Mouse (Mus musculus): ENCODE measurements around the gene Sycp2l. TPM values are rescaled to one million over a fixed set of nuclear protein-coding genes. Genes with fewer than 3 reads are reported as not detected.
"Not testable (repeated sequence)": the region's sequence is repeated elsewhere in the genome, so short reads cannot be mapped to it uniquely, and the experiment has no call there.

The Sycp2l gene
- polyA plus RNA-seq, 1 experiment: not detected

GRCm38 (mm10) chr13:41153146-41153545 is 39.0 kb downstream of the Sycp2l start:
- no peaks in the 10 kb centered on the region for H3K27me3 ChIP-seq (ENCODE audit: control insufficient read depth, insufficient read depth, low read length)
- no peaks in the 10 kb centered on the region for H3K4me1 ChIP-seq (ENCODE audit: control insufficient read depth, insufficient read depth, insufficient read length, low read length)
- no peak for TF ChIP-seq CTCF (IDR thresholded peaks at IDR 0.05; ENCODE audit: extremely low read depth, insufficient read length, insufficient replicate concordance, low read depth, low read length)
- TF ChIP-seq POLR2A (IDR thresholded peaks at IDR 0.05; ENCODE audit: low read depth, low read length): no peak
- no peak overlapping the region for H3K4me3 ChIP-seq (ENCODE audit: low read depth, low read length)
- no peak overlapping the region for H3K27ac ChIP-seq (ENCODE audit: insufficient read depth, low read depth, low read length)
- 68% methylated on average over 11 of the region's 11 CpGs for WGBS
- H3K36me3 ChIP-seq (ENCODE audit: control insufficient read depth, insufficient read depth, low read length): no peaks in the 10 kb centered on the region

DNA sequence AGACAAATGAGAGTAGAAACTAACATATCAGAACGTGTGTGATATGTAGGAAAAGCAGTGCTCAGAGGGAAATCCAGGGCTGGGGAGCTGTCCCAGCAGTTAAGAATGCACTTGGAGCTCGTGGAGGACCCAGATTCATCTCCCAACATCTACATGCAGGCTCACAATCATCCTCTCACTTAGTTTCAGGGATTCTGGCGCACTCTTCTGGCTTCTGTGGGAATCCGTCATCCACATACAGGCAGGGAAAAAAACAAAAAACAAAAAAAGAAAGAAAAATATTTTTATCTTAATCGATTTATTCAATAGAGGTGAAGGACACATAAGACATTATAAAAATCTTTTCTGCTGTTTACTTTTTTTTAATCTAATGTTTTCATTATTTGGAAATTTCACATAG is 44.3 kb downstream of the Sycp2l start:
- Histone ChIP-seq H3K27me3 (ENCODE audit: control insufficient read depth, insufficient read depth, low read length) (no peaks in the 10 kb centered on the region), H3K4me1 (ENCODE audit: control insufficient read depth, insufficient read depth, insufficient read length, low read length) (no peaks in the 10 kb centered on the region), H3K36me3 (ENCODE audit: control insufficient read depth, insufficient read depth, low read length) (no peaks in the 10 kb centered on the region), H3K4me3 (ENCODE audit: low read depth, low read length) (no peak overlapping the region), H3K27ac (ENCODE audit: insufficient read depth, low read depth, low read length) (no peak overlapping the region)
- TF ChIP-seq POLR2A (IDR thresholded peaks at IDR 0.05; ENCODE audit: low read depth, low read length): no peak
- TF ChIP-seq CTCF (IDR thresholded peaks at IDR 0.05; ENCODE audit: extremely low read depth, insufficient read length, insufficient replicate concordance, low read depth, low read length): no peak
- WGBS: 63% methylated on average over 5 of the region's 5 CpGs

GRCm38 (mm10) chr13:41187886-41188285 is 73.8 kb downstream of the Sycp2l start:
- Histone ChIP-seq H3K36me3 (ENCODE audit: control insufficient read depth, insufficient read depth, low read length) (no peaks in the 10 kb centered on the region), H3K27me3 (ENCODE audit: control insufficient read depth, insufficient read depth, low read length) (no peaks in the 10 kb centered on the region), H3K27ac (ENCODE audit: insufficient read depth, low read depth, low read length) (no peak overlapping the region), H3K4me1 (ENCODE audit: control insufficient read depth, insufficient read depth, insufficient read length, low read length) (no peaks in the 10 kb centered on the region), H3K4me3 (ENCODE audit: low read depth, low read length) (no peak overlapping the region)
- 69% methylated on average over 6 of the region's 6 CpGs for WGBS
- TF ChIP-seq CTCF (IDR thresholded peaks at IDR 0.05; ENCODE audit: extremely low read depth, insufficient read length, insufficient replicate concordance, low read depth, low read length): no peak
- TF ChIP-seq POLR2A (IDR thresholded peaks at IDR 0.05; ENCODE audit: low read depth, low read length): no peak

DNA sequence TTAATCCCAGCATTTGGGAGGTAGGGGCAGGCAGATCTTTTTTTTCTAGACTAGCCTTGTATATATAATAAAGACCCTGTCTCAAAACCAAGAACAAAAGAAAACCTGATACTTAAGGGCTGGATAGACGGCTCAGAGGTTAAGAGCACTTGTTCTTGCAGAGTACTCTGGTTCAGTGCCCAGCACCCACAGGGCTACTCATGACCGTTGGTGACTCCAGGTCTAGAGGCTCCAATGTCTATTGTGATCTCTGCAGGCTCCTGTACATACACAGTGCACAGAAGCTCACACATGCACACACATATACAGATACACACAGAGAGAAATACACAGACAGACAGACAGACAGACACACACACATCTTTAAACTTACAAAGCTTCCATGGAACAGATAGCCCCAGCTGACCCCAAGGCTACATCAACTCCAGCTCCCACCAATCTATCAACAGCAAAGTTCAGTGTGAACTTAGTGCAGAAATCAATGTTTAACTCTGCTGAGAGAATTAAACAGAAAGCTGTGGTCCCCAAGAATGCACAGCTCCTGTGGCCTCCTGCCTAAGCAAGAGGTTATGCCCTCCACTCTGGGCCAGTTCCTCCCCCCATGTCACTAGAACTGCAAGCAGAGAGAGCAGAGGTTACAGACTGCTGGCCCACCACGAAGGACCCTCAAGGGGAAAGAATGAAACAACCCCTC is 81.7 kb downstream of the Sycp2l start:
- 41% methylated on average over 3 of the region's 3 CpGs for WGBS
- Histone ChIP-seq H3K4me1 (ENCODE audit: control insufficient read depth, insufficient read depth, insufficient read length, low read length) (no peaks in the 10 kb centered on the region), H3K27ac (ENCODE audit: insufficient read depth, low read depth, low read length) (no peak overlapping the region), H3K27me3 (ENCODE audit: control insufficient read depth, insufficient read depth, low read length) (no peaks in the 10 kb centered on the region), H3K4me3 (ENCODE audit: low read depth, low read length) (no peak overlapping the region), H3K36me3 (ENCODE audit: control insufficient read depth, insufficient read depth, low read length) (no peaks in the 10 kb centered on the region)
- TF ChIP-seq POLR2A (IDR thresholded peaks at IDR 0.05; ENCODE audit: low read depth, low read length): no peak
- no peak for TF ChIP-seq CTCF (IDR thresholded peaks at IDR 0.05; ENCODE audit: extremely low read depth, insufficient read length, insufficient replicate concordance, low read depth, low read length)

DNA sequence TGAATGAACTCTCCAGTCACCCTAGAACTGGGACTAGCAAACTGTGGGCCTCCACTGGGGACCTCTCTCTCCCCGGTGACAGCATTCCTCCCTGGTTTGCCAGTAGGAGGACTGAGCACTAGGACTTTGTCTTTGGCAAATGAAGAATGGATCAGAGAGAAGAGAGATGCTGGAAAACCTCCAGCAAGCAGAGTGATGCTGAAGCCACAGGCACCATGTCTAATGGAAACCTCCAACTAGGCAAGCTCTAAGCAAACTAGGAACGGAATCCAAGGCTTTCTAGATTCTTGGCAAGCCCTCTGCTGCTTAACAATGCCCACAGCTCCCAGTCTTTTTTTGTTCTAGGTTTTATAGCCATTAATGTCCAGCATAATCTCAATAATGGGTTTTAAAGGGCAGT is 86.8 kb downstream of the Sycp2l start:
- no peaks in the 10 kb centered on the region for H3K27me3 ChIP-seq (ENCODE audit: control insufficient read depth, insufficient read depth, low read length)
- no peak overlapping the region for H3K4me3 ChIP-seq (ENCODE audit: low read depth, low read length)
- 80% methylated on average over 2 of the region's 2 CpGs for WGBS
- no peak overlapping the region for H3K27ac ChIP-seq (ENCODE audit: insufficient read depth, low read depth, low read length)
- no peaks in the 10 kb centered on the region for H3K36me3 ChIP-seq (ENCODE audit: control insufficient read depth, insufficient read depth, low read length)
- TF ChIP-seq POLR2A (IDR thresholded peaks at IDR 0.05; ENCODE audit: low read depth, low read length) (no peak), CTCF (IDR thresholded peaks at IDR 0.05; ENCODE audit: extremely low read depth, insufficient read length, insufficient replicate concordance, low read depth, low read length) (no peak)
- H3K4me1 ChIP-seq (ENCODE audit: control insufficient read depth, insufficient read depth, insufficient read length, low read length): no peaks in the 10 kb centered on the region

- 53% methylated on average over 7 of the region's 7 CpGs for WGBS
- no peak for TF ChIP-seq CTCF (IDR thresholded peaks at IDR 0.05; ENCODE audit: extremely low read depth, insufficient read length, insufficient replicate concordance, low read depth, low read length)
Measured at GRCm38 (mm10) chr13:41203289-41203688, 89.2 kb downstream of the Sycp2l start.

GRCm38 (mm10) chr13:41203691-41204090 is 89.6 kb downstream of the Sycp2l start:
- H3K4me1 ChIP-seq (ENCODE audit: control insufficient read depth, insufficient read depth, insufficient read length, low read length): no peaks in the 10 kb centered on the region
- H3K4me3 ChIP-seq (ENCODE audit: low read depth, low read length): no peak overlapping the region
- H3K36me3 ChIP-seq (ENCODE audit: control insufficient read depth, insufficient read depth, low read length): no peaks in the 10 kb centered on the region
- H3K27me3 ChIP-seq (ENCODE audit: control insufficient read depth, insufficient read depth, low read length): no peaks in the 10 kb centered on the region
- TF ChIP-seq CTCF (IDR thresholded peaks at IDR 0.05; ENCODE audit: extremely low read depth, insufficient read length, insufficient replicate concordance, low read depth, low read length) (no peak), POLR2A (IDR thresholded peaks at IDR 0.05; ENCODE audit: low read depth, low read length) (no peak)
- H3K27ac ChIP-seq (ENCODE audit: insufficient read depth, low read depth, low read length): no peak overlapping the region
- WGBS: 85% methylated on average over 9 of the region's 9 CpGs

More at GRCm38 (mm10) chr13:41203289-41203688, 89.2 kb downstream of the Sycp2l start:
- Histone ChIP-seq H3K27ac (ENCODE audit: insufficient read depth, low read depth, low read length) (no peak overlapping the region), H3K36me3 (ENCODE audit: control insufficient read depth, insufficient read depth, low read length) (no peaks in the 10 kb centered on the region), H3K4me1 (ENCODE audit: control insufficient read depth, insufficient read depth, insufficient read length, low read length) (no peaks in the 10 kb centered on the region), H3K27me3 (ENCODE audit: control insufficient read depth, insufficient read depth, low read length) (no peaks in the 10 kb centered on the region), H3K4me3 (ENCODE audit: low read depth, low read length) (no peak overlapping the region)

GRCm38 (mm10) chr13:41205568-41205967 is 91.5 kb downstream of the Sycp2l start:
- H3K27ac ChIP-seq (ENCODE audit: insufficient read depth, low read depth, low read length); H3K36me3 ChIP-seq (ENCODE audit: control insufficient read depth, insufficient read depth, low read length); H3K27me3 ChIP-seq (ENCODE audit: control insufficient read depth, insufficient read depth, low read length); H3K4me1 ChIP-seq (ENCODE audit: control insufficient read depth, insufficient read depth, insufficient read length, low read length); H3K4me3 ChIP-seq (ENCODE audit: low read depth, low read length): not testable (repeated sequence)

Data from small intestine, adult 2 months (tissue).